Mouse (Mus musculus): ENCODE measurements around the gene Chil3. TPM values are rescaled to one million over a fixed set of nuclear protein-coding genes. Genes with fewer than 3 reads are reported as not detected.
"Not testable (repeated sequence)": the region's sequence is repeated elsewhere in the genome, so short reads cannot be mapped to it uniquely, and the experiment has no call there.

The Chil3 gene
- total RNA-seq (2021), result 1 to 10 TPM; 6.3 to 6.5 TPM
- long read RNA-seq, experiment 1, transcript Chil3-201 (11 exons, 1,539 nt), result major isoform, 8 of 11 reads
- long read RNA-seq, experiment 1, partial matches to known transcripts, result 2 of 11 reads
- long read RNA-seq, experiment 1, other reads (novel, unspliced or antisense), result 1 of 11 reads
- long read RNA-seq, experiment 2, partial matches to known transcripts, result 0 of 2 reads
- long read RNA-seq, experiment 2, other reads (novel, unspliced or antisense), result 0 of 2 reads

- DNase-seq, result no peak
Measured at GRCm38 (mm10) chr3:106167464-106167863, at the start of gene Chil3. Gene Chil3 (minus strand): TSS chr3:106167564.

- DNase-seq, result not testable (repeated sequence)
Measured at GRCm38 (mm10) chr3:106198030-106198429, 30.7 kb upstream of the Chil3 start.

- DNase-seq, result not testable (repeated sequence)
Measured at GRCm38 (mm10) chr3:106197246-106197645, 29.9 kb upstream of the Chil3 start.

- DNase-seq, result no peak
Measured at GRCm38 (mm10) chr3:106196276-106196675, 28.9 kb upstream of the Chil3 start.

- DNase-seq, result no peak
Measured at GRCm38 (mm10) chr3:106195486-106195885, 28.1 kb upstream of the Chil3 start.

GRCm38 (mm10) chr3:106187991-106188390 is 20.6 kb upstream of the Chil3 start:
- no peak for DNase-seq

- no peak for DNase-seq
Measured at GRCm38 (mm10) chr3:106177509-106178189, 10.3 kb upstream of the Chil3 start.

GRCm38 (mm10) chr3:106174971-106175370 is 7.6 kb upstream of the Chil3 start:
- not testable (repeated sequence) for DNase-seq

GRCm38 (mm10) chr3:106172506-106172905 is 5.1 kb upstream of the Chil3 start:
- DNase-seq, result not testable (repeated sequence)

GRCm38 (mm10) chr3:106171135-106171731 is 3.9 kb upstream of the Chil3 start:
- no peak for DNase-seq

- DNase-seq, result no peak
Measured at GRCm38 (mm10) chr3:106170522-106171053, 3.2 kb upstream of the Chil3 start.

- no peak for DNase-seq
Measured at GRCm38 (mm10) chr3:106154413-106154812, 13.0 kb downstream of the Chil3 start.

- DNase-seq, result no peak
Measured at GRCm38 (mm10) chr3:106144081-106144480, 23.3 kb downstream of the Chil3 start.

- DNase-seq, result no peak
Measured at GRCm38 (mm10) chr3:106131690-106132089, 35.7 kb downstream of the Chil3 start.

- no peak for DNase-seq
Measured at GRCm38 (mm10) chr3:106128807-106129493, 38.4 kb downstream of the Chil3 start.

GRCm38 (mm10) chr3:106126999-106127398 is 40.4 kb downstream of the Chil3 start:
- no peak for DNase-seq

- no peak for DNase-seq
Measured at GRCm38 (mm10) chr3:106112929-106113328, 54.4 kb downstream of the Chil3 start, which contains the start of gene Chia1. Gene Chia1 (plus strand): TSS chr3:106113229.

Other genes starting within 250 kb of the Chil3 start
- 1 to 10 TPM; 1.6 TPM for gene I830077J02Rik, start 234.9 kb downstream of the Chil3 start, total RNA-seq (2021)
- 10 to 100 TPM; 59.0 to 60.8 TPM for gene Wdr77, start 208.2 kb downstream of the Chil3 start, total RNA-seq (2021)
- gene Atp5f1, start 207.5 kb downstream of the Chil3 start, total RNA-seq (2021), result 100 to 1,000 TPM; 533 to 569 TPM
- gene Ovgp1, start 193.9 kb downstream of the Chil3 start, total RNA-seq (2021), result 1 to 10 TPM in 1 of 2 experiments, under 1 TPM in 1; 0.75 to 2.8 TPM
- not detected for gene Pifo, start 152.9 kb downstream of the Chil3 start, total RNA-seq (2021)
- gene Chil5, start 134.8 kb downstream of the Chil3 start, total RNA-seq (2021), result not detected
- gene Chia1, start 54.3 kb downstream of the Chil3 start, total RNA-seq (2021), result not detected
- gene Chil4, start 51.9 kb upstream of the Chil3 start, total RNA-seq (2021), result not detected
- gene Chil6, start 238.6 kb upstream of the Chil3 start, total RNA-seq (2021), result not detected